Comparison of ENCODE assay signal across 43 mouse cellular contexts in the genomic region with DNA sequence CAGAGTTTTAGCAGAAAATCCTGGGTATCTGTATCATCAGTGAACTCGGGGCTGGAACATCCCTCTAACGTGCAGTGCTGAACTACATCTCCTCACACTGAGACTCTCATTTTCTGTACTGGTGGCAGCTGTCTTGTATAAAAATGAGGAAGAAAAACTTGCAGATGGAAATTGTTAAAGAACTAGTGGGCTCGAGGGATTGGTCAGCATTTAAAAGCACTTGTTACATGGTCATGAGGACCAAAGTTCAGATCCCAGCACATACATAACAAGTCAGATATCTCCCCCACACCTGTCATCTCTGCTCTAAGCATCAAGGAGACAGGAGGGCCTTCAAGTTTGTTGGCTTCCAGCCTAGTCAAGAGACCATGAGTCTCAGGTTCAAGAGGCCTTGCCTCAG. TPM values are rescaled to one million over a fixed set of nuclear protein-coding genes. Genes with fewer than 3 reads are reported as not detected.
"Had no signal": no experiment of that assay in that cellular context is flagged by ENCODE, and none has a peak within 500 bp of the region (broad histone marks: within the 10 kb centered on the region; RNA-seq: fewer than 3 reads in every experiment).

No protein-coding gene starts in this region.

- H3K36me3 ChIP-seq: heart, embryonic 10.5 days; heart, embryonic 12.5 days; hindbrain, embryonic 13.5 days; hindbrain, embryonic 15.5 days; kidney, embryonic 15.5 days; limb, embryonic 10.5 days; limb, embryonic 12.5 days; liver, embryonic 13.5 days; liver, embryonic 15.5 days had no signal

- H3K4me3 ChIP-seq: gastrocnemius, adult 2 months; heart, embryonic 10.5 days; heart, embryonic 12.5 days; hindbrain, embryonic 13.5 days; hindbrain, embryonic 15.5 days; kidney, embryonic 15.5 days; limb, embryonic 10.5 days; limb, embryonic 12.5 days; liver, embryonic 13.5 days; liver, embryonic 15.5 days had no signal

- H3K4me2 ChIP-seq: heart, embryonic 12.5 days; hindbrain, embryonic 13.5 days; hindbrain, embryonic 15.5 days; kidney, embryonic 15.5 days; limb, embryonic 12.5 days; liver, embryonic 11.5 days; liver, embryonic 13.5 days; liver, embryonic 15.5 days had no signal

- DNase-seq: gastrocnemius, adult 2 months; gastrocnemius, postnatal 10 days; gastrocnemius, postnatal 25 days; heart, adult 18-20 months; heart, postnatal 10 days; kidney, adult 11 months; kidney, adult 2 months; kidney, adult 9 months; kidney, postnatal 14 days; kidney, postnatal 36 days; layer of hippocampus, adult 9-11 months; layer of hippocampus, postnatal 36 days; liver; liver, embryonic 13.5 days had no signal

- H3K9ac ChIP-seq: heart, embryonic 12.5 days; hindbrain, embryonic 13.5 days; hindbrain, embryonic 15.5 days; kidney, embryonic 15.5 days; limb, embryonic 12.5 days; liver, embryonic 13.5 days; liver, embryonic 15.5 days had no signal

- H3K9me3 ChIP-seq: heart, embryonic 10.5 days; heart, embryonic 12.5 days; hindbrain, embryonic 13.5 days; hindbrain, embryonic 15.5 days; kidney, embryonic 15.5 days; limb, embryonic 10.5 days; limb, embryonic 12.5 days; liver, embryonic 13.5 days; liver, embryonic 15.5 days had no signal

- ATAC-seq: hindbrain, postnatal 0 days; intestine, embryonic 16.5 days had no signal

- H3K27ac ChIP-seq: gastrocnemius, adult 2 months; heart, embryonic 10.5 days; hindbrain, embryonic 13.5 days; hindbrain, embryonic 15.5 days; hindbrain, postnatal 0 days; kidney, embryonic 15.5 days; kidney, postnatal 0 days; limb, embryonic 10.5 days; limb, embryonic 12.5 days; liver, embryonic 13.5 days; liver, embryonic 15.5 days had no signal

- H3K4me1 ChIP-seq: heart, embryonic 10.5 days; heart, embryonic 12.5 days; hindbrain, embryonic 13.5 days; hindbrain, embryonic 15.5 days; kidney, embryonic 15.5 days; limb, embryonic 10.5 days; limb, embryonic 12.5 days; liver, embryonic 13.5 days; liver, embryonic 15.5 days had no signal

- H3K27me3 ChIP-seq: heart, embryonic 12.5 days; hindbrain, embryonic 13.5 days; hindbrain, embryonic 15.5 days; kidney, embryonic 15.5 days; limb, embryonic 12.5 days; liver, embryonic 13.5 days; liver, embryonic 15.5 days had no signal

RNA-seq across cellular contexts. Expression of gene Rnase2a, which starts 5.6 kb away (rescaled TPM):
- total RNA-seq: gastrocnemius, postnatal 10 days; heart, postnatal 10 days; heart, postnatal 25 days; hematopoietic stem cell, adult 5-6 weeks; hindbrain, postnatal 0 days; layer of hippocampus, adult 18-20 months; layer of hippocampus, adult 8-10 months; layer of hippocampus, postnatal 14 days; layer of hippocampus, postnatal 36 days; left cerebral cortex, adult 18-20 months; left cerebral cortex, adult 8-10 months; left cerebral cortex, postnatal 10 days; left cerebral cortex, postnatal 36 days had no signal
- polyA plus RNA-seq: heart, embryonic 10.5 days; heart, embryonic 12.5 days; heart, embryonic 14.5 days; heart, embryonic 16.5 days; hindbrain, embryonic 11.5 days; hindbrain, embryonic 13.5 days; hindbrain, embryonic 15.5 days; hindbrain, postnatal 0 days; intestine, embryonic 14.5 days; intestine, embryonic 16.5 days; kidney, adult 2 months; kidney, embryonic 15.5 days; kidney, postnatal 0 days; large intestine, adult 2 months; limb, embryonic 10.5 days; limb, embryonic 12.5 days; limb, embryonic 14.5 days; liver, embryonic 11.5 days; liver, embryonic 13.5 days; liver, embryonic 15.5 days had no signal

RNA-seq across cellular contexts. Expression of gene Ear14, which starts 47.2 kb away (rescaled TPM):
- total RNA-seq: gastrocnemius, adult 2 months; gastrocnemius, postnatal 10 days; gastrocnemius, postnatal 25 days; heart, adult 18-20 months; heart, adult 8-10 months; heart, postnatal 10 days; heart, postnatal 25 days; hematopoietic stem cell, adult 5-6 weeks; hindbrain, postnatal 0 days; layer of hippocampus, adult 18-20 months; layer of hippocampus, adult 8-10 months; layer of hippocampus, postnatal 14 days; left cerebral cortex, adult 18-20 months; left cerebral cortex, adult 8-10 months; left cerebral cortex, postnatal 10 days; left cerebral cortex, postnatal 36 days had no signal
- polyA plus RNA-seq: gonadal fat pad, adult 2 months; heart, embryonic 10.5 days; heart, embryonic 12.5 days; heart, embryonic 14.5 days; heart, embryonic 16.5 days; hindbrain, embryonic 11.5 days; hindbrain, embryonic 13.5 days; hindbrain, embryonic 15.5 days; hindbrain, postnatal 0 days; intestine, embryonic 14.5 days; intestine, embryonic 16.5 days; kidney, adult 2 months; kidney, embryonic 15.5 days; kidney, postnatal 0 days; large intestine, adult 2 months; limb, embryonic 10.5 days; limb, embryonic 12.5 days; limb, embryonic 14.5 days; liver, embryonic 11.5 days; liver, embryonic 13.5 days; liver, embryonic 15.5 days had no signal

RNA-seq across cellular contexts. Expression of gene Ang2, which starts 51.4 kb away (rescaled TPM):
- total RNA-seq: gastrocnemius, adult 2 months; gastrocnemius, postnatal 25 days; heart, adult 18-20 months; heart, adult 8-10 months; heart, postnatal 10 days; heart, postnatal 25 days; hematopoietic stem cell, adult 5-6 weeks; hindbrain, postnatal 0 days; layer of hippocampus, adult 18-20 months; layer of hippocampus, adult 8-10 months; layer of hippocampus, postnatal 14 days; layer of hippocampus, postnatal 36 days; left cerebral cortex, adult 18-20 months; left cerebral cortex, postnatal 10 days; left cerebral cortex, postnatal 36 days had no signal
- polyA plus RNA-seq: gonadal fat pad, adult 2 months; heart, embryonic 10.5 days; heart, embryonic 12.5 days; heart, embryonic 14.5 days; heart, embryonic 16.5 days; hindbrain, embryonic 11.5 days; hindbrain, embryonic 13.5 days; hindbrain, embryonic 15.5 days; hindbrain, postnatal 0 days; intestine, embryonic 14.5 days; intestine, embryonic 16.5 days; kidney, adult 2 months; kidney, embryonic 15.5 days; kidney, postnatal 0 days; large intestine, adult 2 months; limb, embryonic 10.5 days; limb, embryonic 12.5 days; limb, embryonic 14.5 days; liver, embryonic 11.5 days; liver, embryonic 13.5 days; liver, embryonic 15.5 days had no signal
